Mouse (Mus musculus) kidney, postnatal 10 days (tissue): ENCODE data around the gene Tspan9.

ENCODE experiments used
- DNase-seq: peaks from one replicate; pipeline ENCODE4 v3.0.0; 2021; ENCODE audit warnings: mixed read lengths

Tspan9 gene

DNA sequence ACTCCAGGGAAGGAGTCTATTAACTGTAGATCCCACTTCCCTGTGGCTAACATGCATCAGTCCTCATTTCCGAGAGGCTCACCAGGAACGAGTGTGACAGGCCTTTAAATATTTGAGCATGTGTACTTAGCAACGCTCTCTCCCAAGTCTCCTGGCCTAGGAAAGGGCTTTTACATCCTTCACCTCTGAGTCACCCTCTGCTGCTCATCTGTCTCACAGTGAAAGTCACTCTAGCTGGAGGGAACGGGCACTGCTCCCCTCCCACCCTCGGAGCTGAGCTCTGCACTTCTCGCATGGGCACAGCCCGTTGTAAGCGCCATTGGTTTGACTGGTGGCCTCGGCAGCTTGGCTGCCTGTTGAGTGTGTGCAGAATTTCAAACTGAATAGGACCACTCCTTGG lies 169.4 kb downstream of the Tspan9 start:
- no peak for DNase-seq

DNA sequence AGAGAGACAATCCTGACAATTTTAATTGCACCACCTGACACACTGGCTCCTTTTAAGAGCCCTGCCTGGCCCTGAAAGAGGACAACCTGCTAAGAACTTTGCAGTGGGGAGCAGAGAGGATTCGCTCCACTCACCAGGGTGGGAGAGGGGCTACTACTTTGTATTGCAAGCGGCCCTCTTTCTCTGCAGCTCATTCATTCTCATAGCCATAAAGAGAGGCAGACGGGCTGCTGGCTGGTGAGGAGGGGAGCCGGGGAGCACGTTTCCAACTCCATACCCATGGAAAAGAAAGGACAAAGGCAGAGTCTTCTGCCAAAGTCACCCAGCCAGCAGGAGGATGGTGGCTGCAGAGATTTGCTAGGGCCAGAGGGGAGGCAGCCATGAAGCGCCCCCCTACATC lies 169.8 kb downstream of the Tspan9 start:
- no peak for DNase-seq

DNA sequence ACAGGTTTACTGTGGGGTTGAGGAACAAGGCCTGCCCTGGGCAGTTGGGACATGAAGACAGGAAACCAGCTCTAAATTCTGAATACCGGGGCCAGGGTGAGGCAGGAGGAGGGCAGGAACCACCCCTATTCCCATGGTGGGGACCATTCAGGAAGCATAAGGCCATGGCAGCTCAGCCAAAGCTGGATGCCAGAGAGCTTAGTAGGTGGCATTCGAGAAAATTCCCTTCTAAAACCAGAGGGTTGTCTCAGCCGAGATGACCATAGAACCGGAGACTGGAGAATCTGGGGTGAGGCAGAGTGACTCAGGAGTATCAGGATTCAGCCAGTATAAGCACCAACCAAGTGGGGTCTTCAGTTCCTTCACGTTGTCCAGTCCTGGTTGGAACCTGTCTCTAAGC lies 171.5 kb downstream of the Tspan9 start:
- DNase-seq: no peak

DNA sequence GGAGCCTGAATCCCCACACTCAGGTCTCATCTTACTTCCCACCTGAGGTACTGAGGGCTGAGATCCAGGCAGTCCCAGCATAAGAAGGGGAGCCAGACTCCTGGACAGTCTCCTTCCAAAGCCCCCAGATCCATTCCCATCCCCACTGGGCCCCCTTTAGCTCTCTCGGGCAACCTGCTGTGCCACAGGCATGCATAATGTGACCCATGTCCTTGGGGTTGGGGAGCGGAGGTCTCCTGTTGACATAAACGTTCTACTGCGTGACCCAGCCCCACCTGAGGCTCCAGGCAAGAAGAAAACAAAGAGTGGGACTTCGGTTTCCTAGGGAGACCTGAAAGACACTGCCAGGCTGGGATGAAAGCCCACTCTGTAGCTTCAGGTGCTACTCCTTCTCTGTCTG lies 172.5 kb downstream of the Tspan9 start:
- no peak for DNase-seq

DNA sequence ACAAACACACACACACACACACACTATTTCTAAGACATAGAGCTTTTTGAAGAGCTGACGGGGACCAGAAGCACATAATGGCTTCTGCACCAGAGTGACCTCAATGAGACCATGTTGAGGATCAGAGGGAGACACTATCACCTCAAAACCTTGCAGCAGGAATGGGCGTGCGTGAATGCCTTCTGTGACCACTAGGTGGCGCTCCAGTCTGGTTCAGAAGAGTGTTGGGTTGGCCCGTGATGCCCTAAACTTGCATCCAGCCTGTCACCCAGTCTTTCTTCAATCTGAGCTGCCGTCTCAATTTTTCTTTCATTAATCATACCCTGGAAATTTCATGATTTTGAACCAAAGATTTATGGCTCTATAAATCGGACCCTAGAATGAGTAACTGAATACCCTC lies 173.3 kb downstream of the Tspan9 start:
- peak; percentile 90 for DNase-seq

DNA sequence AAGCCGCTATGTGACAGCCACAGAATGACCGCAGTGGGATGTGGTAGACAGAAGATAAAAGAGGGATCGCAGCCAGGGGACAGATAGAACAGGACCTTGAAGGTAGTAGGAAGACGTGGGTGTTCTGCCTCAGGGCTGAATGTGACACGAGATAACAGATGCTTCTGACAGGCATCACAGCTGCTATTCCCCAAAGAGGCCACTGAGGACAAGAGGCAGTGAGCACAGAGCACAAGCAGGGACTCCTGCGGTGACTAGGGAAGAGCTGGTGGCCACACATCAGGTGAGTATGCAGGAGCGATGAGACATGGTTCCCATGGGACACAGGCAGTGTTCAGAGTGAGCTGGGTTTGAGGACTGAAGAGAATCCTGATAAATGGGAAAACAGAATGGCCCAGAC lies 173.7 kb downstream of the Tspan9 start:
- no peak for DNase-seq

DNA sequence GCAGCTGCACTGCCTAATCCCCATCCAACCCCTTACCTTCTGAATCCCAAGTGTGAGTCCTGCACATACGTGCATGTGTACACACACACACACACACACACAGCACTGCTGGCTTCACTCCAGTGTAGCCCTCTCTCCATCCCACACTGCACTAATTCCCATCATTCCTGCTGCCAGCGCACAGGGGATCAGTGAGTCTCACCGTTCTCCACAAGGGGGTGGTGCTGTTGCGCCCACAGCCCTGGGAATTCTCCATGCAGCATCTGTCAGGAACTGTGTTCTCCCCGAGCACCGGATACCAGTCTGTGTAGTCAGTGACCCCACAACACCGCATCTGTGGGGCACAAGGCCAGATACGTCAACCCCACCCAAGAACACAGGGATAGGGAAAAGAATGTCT lies 177.9 kb downstream of the Tspan9 start:
- DNase-seq: peak; percentile 35

DNA sequence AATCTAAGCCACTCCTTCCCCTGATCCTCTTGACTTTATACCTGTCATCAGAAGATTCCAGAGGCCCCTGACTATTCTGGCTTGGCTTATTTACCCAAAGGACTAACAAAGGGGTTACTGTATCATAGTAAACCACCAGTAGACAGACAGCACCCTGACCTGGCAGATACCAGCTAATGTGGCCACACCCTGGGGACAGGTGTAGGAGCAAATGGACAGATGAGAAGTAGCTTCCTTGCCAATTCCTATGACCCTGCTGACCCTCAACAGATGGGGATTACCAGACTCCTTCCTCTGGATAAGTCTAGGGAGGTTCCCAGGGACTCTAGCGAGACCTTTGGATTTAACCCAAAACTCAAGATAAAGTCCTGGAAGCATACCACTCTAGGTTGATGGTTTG lies 183.2 kb downstream of the Tspan9 start:
- DNase-seq: no peak

DNA sequence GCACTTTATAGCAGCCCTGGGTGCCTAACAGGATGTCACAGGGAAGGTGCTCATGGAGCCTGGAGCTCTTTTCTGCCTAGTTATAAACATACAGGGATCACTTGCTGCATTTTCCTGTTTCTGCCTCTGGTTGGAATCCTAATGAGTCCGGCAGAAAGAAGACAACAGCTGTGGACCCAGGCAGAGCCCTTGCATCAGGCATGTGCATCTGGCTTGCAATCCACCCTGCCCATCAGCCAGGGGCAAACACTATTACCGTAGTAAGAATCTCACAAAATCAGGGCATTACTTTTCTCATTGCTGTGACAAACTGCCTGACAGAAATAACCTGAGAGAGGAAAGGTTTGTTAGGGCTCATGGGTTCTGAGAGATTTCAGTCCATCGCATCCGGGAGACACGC lies 187.2 kb downstream of the Tspan9 start:
- DNase-seq: no peak

DNA sequence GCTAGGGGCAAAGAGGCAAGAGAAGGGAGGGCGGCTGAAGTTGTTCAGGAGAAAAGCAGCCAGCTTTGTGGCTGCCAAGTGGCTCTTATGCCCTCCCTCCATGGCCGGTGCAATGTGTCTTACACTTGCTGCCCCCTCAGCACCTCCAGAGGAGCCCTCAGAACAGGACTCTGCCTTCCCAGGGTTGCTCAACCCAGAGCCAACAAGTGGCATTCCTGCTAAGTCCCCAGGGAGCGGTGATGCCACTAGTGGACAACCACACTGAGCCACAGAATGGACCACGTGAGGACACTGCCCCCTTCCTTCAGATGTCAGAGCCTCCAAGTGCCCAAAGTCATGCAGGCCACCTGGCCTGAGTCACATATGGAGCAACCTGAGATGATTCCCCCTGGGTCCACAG lies 190.3 kb downstream of the Tspan9 start:
- no peak for DNase-seq

DNA sequence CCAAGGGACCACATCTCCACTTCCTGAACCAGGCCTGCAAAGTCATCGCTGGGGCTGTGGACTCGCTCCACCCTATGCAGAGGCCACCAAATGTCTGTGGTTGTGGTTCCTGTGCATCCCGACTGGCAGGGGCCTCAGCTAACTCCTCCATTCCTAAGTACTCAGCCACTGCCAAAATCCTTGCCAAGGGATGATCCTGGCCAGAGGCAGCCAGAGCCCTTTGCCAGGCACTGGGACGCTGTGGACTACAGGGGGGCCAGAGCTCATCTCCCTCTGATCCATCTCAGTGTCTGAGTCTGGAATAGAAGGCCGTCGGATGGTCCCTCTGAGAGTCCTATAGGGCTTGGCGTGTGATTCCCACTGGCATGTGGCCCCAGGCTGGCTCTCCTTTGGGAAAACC lies 193.5 kb downstream of the Tspan9 start:
- DNase-seq: no peak

DNA sequence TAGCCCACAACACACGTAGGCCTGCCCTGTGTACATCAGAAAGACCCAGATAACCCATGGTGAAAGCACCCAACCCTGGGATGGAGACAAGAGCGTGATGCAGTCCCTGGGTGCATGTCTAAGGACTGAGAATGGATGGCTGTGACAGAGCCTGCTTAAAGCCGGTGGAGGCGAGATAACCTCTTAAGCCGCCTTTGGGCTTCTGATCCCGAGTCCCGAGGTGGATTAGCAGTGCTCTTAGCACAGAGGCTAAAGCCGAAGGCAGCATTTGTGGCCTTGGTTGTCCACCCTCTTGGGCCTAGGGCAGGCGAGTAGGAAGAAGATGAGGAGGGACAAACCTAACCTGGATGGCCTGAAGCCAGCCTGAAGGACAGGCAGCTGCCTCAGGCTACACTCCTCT lies 194.7 kb downstream of the Tspan9 start:
- no peak for DNase-seq

DNA sequence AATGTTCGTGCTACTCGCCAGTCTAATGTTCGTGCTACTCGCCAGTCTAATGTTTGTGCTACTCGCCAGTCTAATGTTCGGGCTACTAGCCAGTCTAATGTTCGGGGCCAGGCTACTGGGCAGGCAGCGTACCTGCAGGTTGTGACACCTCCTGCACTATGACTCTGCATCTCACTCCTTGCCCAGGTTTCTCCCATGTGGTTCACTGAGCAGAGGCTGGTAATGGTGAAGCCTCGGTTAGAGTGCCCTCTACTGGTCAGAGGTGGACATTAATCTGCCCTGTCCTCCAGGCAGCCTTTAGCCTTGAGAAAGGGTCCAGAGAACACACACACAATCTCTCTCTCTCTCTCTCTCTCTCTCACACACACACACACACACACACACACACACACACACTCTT lies 197.7 kb downstream of the Tspan9 start:
- DNase-seq: peak; percentile 85

DNA sequence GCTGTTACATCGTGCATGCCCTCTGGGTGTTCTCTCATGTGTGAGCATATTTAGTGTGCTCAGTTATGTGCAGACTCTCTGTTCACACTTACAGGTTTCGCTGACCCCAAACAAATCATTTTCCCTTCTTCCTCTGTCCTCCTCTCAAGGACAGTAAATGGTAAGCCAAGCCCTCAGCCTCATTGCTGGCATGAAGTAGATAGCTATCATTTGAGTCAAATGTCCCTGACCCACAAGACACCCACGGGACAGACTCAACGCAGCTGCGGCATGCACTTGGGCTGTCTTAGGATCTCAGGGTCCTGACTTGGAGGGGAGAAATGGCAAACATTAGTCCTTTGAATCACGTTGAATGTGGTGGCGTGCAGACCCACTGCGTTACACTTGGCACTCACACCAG lies 201.0 kb downstream of the Tspan9 start:
- no peak for DNase-seq

DNA sequence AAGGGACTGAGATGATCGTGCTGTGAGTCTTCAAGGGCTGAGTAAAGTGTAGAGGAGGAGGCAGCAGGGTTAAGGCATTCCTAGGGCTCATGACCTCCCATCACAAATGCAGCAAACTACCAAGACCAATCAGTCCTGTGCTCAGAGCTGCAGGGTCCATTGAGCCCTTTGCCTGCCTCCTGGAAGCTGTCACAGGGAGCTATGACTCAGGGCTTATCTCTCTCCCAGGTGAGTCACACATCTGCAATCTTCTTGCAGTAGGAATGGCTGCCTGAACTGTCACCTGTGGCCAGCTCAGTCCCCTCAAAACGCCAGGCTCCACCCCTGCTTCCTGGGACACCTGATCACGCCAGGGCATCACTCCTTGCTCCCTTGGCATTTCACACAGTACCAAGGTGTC lies 208.3 kb downstream of the Tspan9 start:
- no peak for DNase-seq

DNA sequence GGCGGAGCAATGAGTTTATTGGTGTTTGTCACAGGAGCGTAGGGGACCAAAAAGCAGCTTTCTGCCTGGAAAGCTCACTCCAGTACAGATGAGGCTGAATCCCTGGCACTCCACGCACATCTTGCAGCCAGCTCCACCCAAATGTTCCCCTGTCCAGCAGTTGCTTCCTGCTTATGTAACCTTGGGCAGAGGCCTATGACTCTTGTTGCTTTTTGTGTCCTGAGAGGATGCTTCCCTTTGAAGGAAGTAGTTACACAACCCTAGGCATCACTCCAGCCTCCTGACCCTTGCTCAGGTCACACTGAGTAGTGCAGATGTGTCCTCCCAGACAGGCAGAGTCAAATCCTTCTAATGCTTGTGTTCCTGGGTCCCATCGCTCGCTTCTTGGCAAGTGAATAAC lies 209.6 kb downstream of the Tspan9 start:
- DNase-seq: no peak

DNA sequence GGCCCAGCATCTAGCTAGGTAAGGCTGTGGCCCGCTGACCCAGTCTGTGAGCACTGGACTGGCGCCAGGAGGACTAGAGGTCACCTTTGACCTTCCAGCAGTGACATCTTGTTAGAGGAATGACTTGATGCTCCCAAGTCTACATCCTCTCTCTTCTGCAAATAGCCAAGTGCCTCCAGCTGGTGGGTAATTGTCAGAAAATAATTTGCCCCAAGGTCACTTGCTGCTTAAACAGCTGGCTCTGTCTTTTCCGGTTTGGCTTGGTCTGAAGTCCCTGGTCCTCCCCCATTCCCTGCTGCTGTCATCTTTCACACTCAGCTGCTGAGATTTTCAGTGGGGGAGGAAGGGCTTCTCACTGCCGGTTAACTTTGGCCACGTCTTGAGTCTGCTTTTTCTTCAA lies 210.7 kb downstream of the Tspan9 start:
- DNase-seq: peak; percentile 80

DNA sequence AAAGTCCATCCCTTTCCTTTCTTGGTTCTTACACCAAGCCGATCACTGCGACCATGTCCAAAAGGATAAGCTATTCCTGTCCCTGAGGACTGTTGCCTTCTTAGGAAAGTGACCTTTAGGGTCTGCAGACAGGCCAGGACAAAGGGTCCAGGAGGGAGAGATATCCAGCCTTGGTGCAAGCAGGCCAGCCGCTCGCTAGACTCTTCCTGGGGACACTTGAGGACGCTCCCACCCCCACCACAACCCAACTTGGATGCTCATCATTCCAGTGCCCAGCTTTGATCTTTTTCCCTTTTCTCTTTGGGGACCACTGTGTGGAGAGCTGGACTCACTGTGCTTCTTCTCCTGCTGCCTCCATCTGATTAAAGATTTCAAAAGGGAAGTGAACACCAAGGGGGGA lies 214.7 kb downstream of the Tspan9 start:
- DNase-seq: no peak

DNA sequence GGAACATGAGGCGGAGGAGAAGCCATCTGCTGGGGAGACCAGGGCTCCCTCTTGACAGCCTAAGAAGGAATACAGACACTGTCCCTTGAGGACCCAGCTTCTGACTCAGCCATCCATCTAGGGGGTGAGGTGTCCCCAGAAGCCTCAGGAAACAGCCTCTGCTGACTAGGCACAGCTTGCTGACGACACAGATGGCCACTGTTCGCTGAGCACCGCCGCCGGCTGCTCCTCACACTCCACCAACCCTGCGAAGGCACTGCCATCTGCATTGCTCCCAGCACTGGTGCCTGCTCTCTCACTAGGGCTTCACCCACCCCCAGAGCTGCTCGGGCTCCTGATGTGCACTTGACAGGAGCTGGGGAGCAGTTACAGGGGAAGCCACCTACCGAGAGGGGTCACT lies 217.5 kb downstream of the Tspan9 start:
- DNase-seq: no peak

DNA sequence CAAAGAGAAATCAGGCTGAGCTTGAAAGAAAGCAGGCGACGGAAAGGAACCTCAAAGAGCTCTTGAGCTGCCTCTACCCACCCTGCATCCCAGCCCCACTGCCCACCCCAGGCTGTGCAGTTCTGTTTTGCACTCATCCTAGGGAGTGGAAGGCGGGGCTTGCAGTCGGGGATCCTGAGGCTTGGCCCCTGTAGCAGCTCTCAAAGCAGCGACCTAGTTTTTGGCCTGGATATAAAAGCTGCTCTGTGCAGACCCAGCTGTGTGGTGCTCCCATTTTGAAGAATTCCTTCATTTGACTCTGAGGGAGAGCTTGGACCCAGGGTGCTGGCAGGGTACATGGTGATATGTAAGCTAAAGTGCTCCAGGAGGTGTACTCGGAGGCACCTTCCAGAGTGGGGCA lies 218.6 kb downstream of the Tspan9 start:
- DNase-seq: no peak

DNA sequence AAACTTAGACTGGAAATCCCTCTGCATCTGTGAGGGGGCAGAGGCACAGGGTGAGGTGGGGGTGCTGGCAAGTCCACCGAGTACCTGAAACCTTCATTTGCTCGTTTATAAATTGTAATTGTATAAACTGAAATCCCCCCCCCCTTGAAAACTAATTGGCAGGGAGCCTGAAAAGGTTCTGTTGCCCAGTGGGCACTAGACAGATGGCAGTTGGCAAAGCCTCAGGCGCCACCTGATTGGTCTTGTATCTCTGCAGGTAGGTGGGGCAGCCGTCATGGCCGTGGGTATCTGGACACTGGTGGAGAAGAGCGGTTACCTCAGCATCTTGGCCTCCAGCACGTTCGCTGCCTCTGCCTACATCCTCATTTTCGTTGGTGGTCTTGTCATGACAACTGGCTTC lies 220.1 kb downstream of the Tspan9 start:
- no peak for DNase-seq

DNA sequence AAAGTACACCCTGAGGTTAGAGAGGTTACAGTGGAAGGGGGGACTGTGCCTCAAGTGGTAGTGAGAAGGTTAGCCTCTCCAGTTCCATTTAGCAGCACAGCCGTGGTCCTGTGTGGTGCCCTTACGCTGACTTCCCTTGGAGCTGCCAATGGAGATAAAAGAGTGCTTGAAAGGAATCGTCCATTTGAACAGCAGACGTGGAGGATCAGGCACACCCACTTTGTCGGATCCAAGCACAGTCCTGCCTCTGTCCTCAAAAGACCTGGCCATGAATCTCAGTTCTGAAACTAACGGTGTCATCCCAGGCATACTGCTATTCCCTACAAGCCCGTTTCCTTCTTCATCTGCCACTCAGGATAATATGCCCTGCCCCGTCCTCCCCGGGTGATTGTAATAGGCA lies 221.4 kb downstream of the Tspan9 start:
- DNase-seq: no peak

DNA sequence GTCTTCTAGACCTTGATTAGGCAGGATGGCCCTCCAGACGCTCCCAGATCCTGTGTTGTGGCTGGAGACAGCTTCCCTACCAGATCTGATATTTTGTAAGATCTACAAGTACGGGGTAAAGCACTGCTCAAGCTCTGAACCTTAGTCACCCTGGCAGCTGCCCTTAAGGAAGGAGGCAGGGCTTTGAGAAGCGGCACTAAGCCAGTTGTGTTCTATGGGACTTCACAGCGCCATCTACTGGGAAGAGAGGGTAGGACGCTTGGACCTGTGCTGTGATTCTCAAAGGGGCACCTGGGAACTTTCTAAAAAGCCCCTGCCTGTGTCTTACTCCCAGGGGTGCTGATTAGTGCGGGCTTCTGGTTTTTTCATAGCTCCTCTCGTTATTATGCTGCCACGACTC lies 222.7 kb downstream of the Tspan9 start:
- peak; percentile 88 for DNase-seq

DNA sequence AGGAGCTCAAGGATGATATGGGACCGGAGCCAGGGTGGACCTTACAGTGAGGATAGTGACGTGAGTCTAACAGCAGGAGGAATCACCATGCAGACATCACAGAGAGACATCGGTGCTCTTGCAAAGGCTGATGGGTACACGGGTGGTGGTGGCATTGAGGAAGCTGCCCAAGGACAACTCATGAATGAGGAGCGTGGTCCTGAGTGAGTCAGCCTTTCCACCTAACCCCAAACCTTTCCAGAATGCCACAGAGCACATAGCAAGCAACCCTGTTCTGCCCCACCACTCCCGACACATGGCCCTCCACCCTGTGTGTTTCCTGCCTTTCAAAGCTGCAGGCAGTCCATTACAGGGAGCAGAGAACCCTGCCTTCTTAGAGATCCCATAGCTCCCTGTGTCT lies 223.9 kb downstream of the Tspan9 start:
- DNase-seq: no peak

DNA sequence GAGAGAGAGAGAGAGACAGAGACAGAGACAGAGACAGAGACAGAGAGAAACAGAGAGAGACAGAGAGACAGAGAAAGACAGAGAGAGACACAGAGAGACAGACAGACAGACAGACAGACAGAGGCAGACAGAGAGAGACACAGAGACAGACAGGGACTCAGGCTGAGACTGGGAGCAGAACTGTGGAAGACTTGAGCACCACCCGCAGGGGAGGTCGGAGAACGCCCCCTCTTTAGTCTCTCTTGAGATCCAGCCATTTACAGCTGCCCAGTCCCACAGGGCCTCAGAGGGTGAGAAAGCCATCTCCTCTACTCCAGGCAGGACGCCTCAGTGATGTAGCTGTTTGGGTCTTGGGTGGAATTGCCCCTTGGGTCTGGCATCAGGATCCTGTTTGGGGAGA lies 225.7 kb downstream of the Tspan9 start:
- no peak for DNase-seq

DNA sequence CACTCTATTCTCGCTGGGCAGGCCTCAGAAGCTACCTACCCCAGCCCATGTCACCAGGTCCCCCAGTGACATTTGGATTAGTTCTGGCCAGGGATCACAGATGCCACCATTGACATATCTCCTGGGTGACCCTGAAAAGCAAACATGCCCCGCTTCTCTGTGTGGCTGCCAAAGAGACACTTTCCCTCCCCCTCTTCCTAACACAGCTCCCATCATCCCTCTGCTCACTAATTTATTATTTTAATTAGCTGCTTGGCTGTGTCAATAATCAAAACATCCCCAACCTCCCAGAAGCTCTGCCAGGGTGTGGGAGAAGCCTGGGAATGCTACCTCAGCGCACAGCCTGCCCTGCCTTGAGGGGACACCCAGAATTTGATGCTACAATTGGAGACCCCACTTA lies 226.4 kb downstream of the Tspan9 start:
- no peak for DNase-seq
